Mouse (Mus musculus) ES-Bruce4 (cell line): ENCODE data around the gene Otulinl.

Source experiments
- CTCF ChIP-seq: IDR thresholded peaks from one replicate; pipeline ENCODE4 v1.8.1; 2011; ENCODE audit warnings: low read depth, low read length
- EP300 ChIP-seq: IDR thresholded peaks from 2 replicates; pipeline ENCODE4 v1.6.1; 2011; ENCODE audit warnings: low read depth, low read length; ENCODE audit not compliant: insufficient read depth
- POLR2A ChIP-seq: IDR thresholded peaks from one replicate; pipeline ENCODE4 v1.8.1; 2011; ENCODE audit warnings: low read length; ENCODE audit not compliant: insufficient read depth

- TF ChIP-seq CTCF (no peak), EP300 (no peak), POLR2A (no peak)
Observed at GRCm38 (mm10) chr15:27682619-27683018, 1.2 kb upstream of the Otulinl start.
